Mouse (Mus musculus) liver, embryonic 14.5 days (tissue): ENCODE measurements at regions not wholly inside any gene's neighbourhood (a gene's known extent, or its start where the extent isn't known, plus 50 kb on each side); places are given as distances from the start of the nearest gene placed in this dataset.

Source experiments
- CTCF ChIP-seq: IDR thresholded peaks from 2 replicates; pipeline ENCODE4 v1.5.1; 2016; ENCODE audit warnings: antibody characterized with exemption, low read depth, control low read depth
- EP300 ChIP-seq: IDR thresholded peaks from 2 replicates; pipeline ENCODE4 v1.6.1; 2016; ENCODE audit warnings: antibody characterized with exemption, low read depth

GRCm38 (mm10) chr10:21455863-21456262 lies 78.8 kb downstream of the Aldh8a1 start:
- TF ChIP-seq CTCF (no peak), EP300 (no peak)
